Mouse (Mus musculus) lung, postnatal 0 days (tissue): Measurements from ENCODE around the gene Gm49630.
"Not testable (repeated sequence)": the region's sequence is repeated elsewhere in the genome, so short reads cannot be mapped to it uniquely, and the experiment has no call there.

Experiments
- CTCF ChIP-seq: IDR thresholded peaks from 2 replicates; pipeline ENCODE4 v1.5.1; 2016; ENCODE audit warnings: antibody characterized with exemption, mild to moderate bottlenecking
- EP300 ChIP-seq: IDR thresholded peaks from 2 replicates; pipeline ENCODE4 v1.6.1; 2016; ENCODE audit warnings: antibody characterized with exemption, mild to moderate bottlenecking, control low read depth

DNA sequence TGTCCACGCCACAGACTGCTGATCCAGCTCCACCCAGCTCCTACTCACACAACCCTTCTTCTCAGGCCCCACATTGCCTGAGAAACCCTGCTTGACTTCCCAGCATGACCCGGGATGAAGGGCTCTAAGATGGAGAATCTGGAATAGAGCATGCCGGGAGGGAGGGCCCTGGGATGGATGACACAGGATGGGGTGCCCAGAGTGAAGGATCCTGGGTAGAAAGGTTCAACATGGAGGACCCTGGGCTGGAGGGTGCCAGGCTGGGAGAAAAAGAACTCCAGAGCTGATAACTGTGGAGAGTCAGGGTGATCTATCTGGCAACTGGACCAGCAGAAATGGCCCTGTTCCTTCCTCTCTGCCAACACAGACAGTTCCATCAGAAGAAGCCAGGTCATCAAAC is 6.2 kb downstream of the Gm49630 start:
- not testable (repeated sequence) for TF ChIP-seq CTCF, EP300
